Mouse (Mus musculus) heart, postnatal 0 days (tissue): ENCODE data around the gene Sdc4. TPM values are rescaled to one million over a fixed set of nuclear protein-coding genes. Genes with fewer than 3 reads are reported as not detected.
A peak's percentile ranks its signal among the peaks of the same experiment; 100 is the strongest.

Source experiments
- ATAC-seq: fragments of 200-750 bp; cut with Nextera tagmentation; 2 replicates; pipeline ENCODE4 v1.8.0; 2017; ENCODE audit warnings: low read depth, moderate number of reproducible peaks, moderate library complexity; ENCODE audit not compliant: insufficient read depth
- DNase-seq: peaks from one replicate; pipeline ENCODE4 v3.0.0-alpha.2; 2016; ENCODE audit warnings: low spot score
- H3K27ac ChIP-seq: fragments of 300-500 bp; sonication (generic); 2 replicates; pipeline ENCODE4 v1.5.1; 2014; ENCODE audit warnings: low read depth, mild to moderate bottlenecking
- H3K27me3 ChIP-seq: fragments of 300-500 bp; sonication (generic); 2 replicates; pipeline ENCODE4 v1.6.1; 2014; ENCODE audit warnings: low read length, mixed read lengths; ENCODE audit not compliant: control insufficient read depth, insufficient read depth
- H3K36me3 ChIP-seq: fragments of 300-500 bp; sonication (generic); replicated peaks from 2 replicates; pipeline ENCODE4 v1.6.1; 2014; ENCODE audit warnings: low read length, mixed read lengths; ENCODE audit not compliant: control insufficient read depth, insufficient read depth
- H3K4me1 ChIP-seq: fragments of 300-500 bp; sonication (generic); 2 replicates; pipeline ENCODE4 v1.6.1; 2014; ENCODE audit warnings: antibody characterized with exemption; ENCODE audit not compliant: control insufficient read depth, insufficient read depth
- H3K4me2 ChIP-seq: fragments of 300-500 bp; sonication (generic); 2 replicates; pipeline ENCODE4 v1.6.1; 2014; ENCODE audit warnings: low read depth, mild to moderate bottlenecking, low read length, moderate library complexity
- H3K4me3 ChIP-seq: fragments of 300-500 bp; sonication (generic); 2 replicates; pipeline ENCODE4 v1.5.1; 2014; ENCODE audit warnings: low read depth, low read length
- H3K9ac ChIP-seq: fragments of 300-500 bp; sonication (generic); replicated peaks from 2 replicates; pipeline ENCODE4 v1.6.1; 2014; ENCODE audit warnings: low read depth, low read length, mixed read lengths
- H3K9me3 ChIP-seq: fragments of 300-500 bp; sonication (generic); replicated peaks from 2 replicates; pipeline ENCODE4 v1.6.1; 2016; ENCODE audit warnings: low read length; ENCODE audit not compliant: control insufficient read depth
- CTCF ChIP-seq: IDR thresholded peaks from 2 replicates; pipeline ENCODE4 v1.5.1; 2016; ENCODE audit warnings: antibody characterized with exemption, control low read depth, low read depth
- EP300 ChIP-seq: IDR thresholded peaks from 2 replicates; pipeline ENCODE4 v1.6.1; 2016; ENCODE audit warnings: antibody characterized with exemption, low read depth
- WGBS: fragments of 180-500 bp; shearing (Covaris S2); extraction: QIAGEN DNeasy Blood & Tissue Kit; methylation state at CpG from one replicate; pipeline ENCODE4 v1.1.7; 2014; 5-methylcytosine and 5-hydroxymethylcytosine counted together
- polyA plus RNA-seq: library from polyadenylated mRNA; unstranded; fragments of >200 nt; fragmentation: Nextera tagmentation; extraction: Ambion mirVana; gene quantifications from 2 replicates; pipeline ENCODE4 v1.2.1, GENCODE M21; 2015
- total RNA-seq: library from RNA; depleted of rRNA; stranded (reverse); fragments of >200 nt; gene quantifications from 2 replicates; pipeline ENCODE4 v1.2.3, GENCODE M21; 2014; ENCODE audit warnings: low replicate concordance

Gene Sdc4
- total and polyA plus RNA-seq, 2 experiments from 2014 or later, result 30.7 to 46.5 TPM

- H3K27me3 ChIP-seq, result no peaks in the 10 kb centered on the region
- peaks cover 39% of the 10 kb centered on the region for H3K4me1 ChIP-seq
- H3K36me3 ChIP-seq, result no peaks in the 10 kb centered on the region
- H3K4me2 ChIP-seq, result 0 out of 2 replicates have a peak overlapping the region, but pooled peaks have one; percentile 10
- H3K9me3 ChIP-seq, result no peaks in the 10 kb centered on the region
- peak overlapping the region; percentile 65 for H3K27ac ChIP-seq
- WGBS, result 15% methylated on average over 10 of the region's 10 CpGs
- TF ChIP-seq CTCF, result no peak
- TF ChIP-seq EP300, result no peak
- no peak overlapping the region for H3K9ac ChIP-seq
- peak; percentile 72 for DNase-seq
- ATAC-seq, result peak; percentile 39; the same call in 1 of the 2 replicates
- no peak overlapping the region for H3K4me3 ChIP-seq
Observed at GRCm38 (mm10) chr2:164454846-164455245, 11.2 kb upstream of the Sdc4 start.

GRCm38 (mm10) chr2:164453887-164454500, 10.3 kb upstream of the Sdc4 start:
- no peak overlapping the region for H3K4me2 ChIP-seq
- peaks cover 43% of the 10 kb centered on the region for H3K4me1 ChIP-seq
- H3K9ac ChIP-seq, result no peak overlapping the region
- H3K27me3 ChIP-seq, result 0 out of 2 replicates have a peak, but pooled peaks cover 4% of the 10 kb centered on the region
- no peak for TF ChIP-seq EP300
- TF ChIP-seq CTCF, result no peak
- no peaks in the 10 kb centered on the region for H3K36me3 ChIP-seq
- H3K4me3 ChIP-seq, result no peak overlapping the region
- 60% methylated on average over 7 of the region's 7 CpGs for WGBS
- no peak for ATAC-seq
- DNase-seq, result no peak
- H3K27ac ChIP-seq, result no peak overlapping the region
- no peaks in the 10 kb centered on the region for H3K9me3 ChIP-seq

- DNase-seq (peak; percentile 81), ATAC-seq (peak; percentile 79)
- Histone ChIP-seq H3K9me3 (no peaks in the 10 kb centered on the region), H3K27me3 (peaks cover 5% of the 10 kb centered on the region; the same call in 1 of the 2 replicates), H3K4me1 (peaks cover 43% of the 10 kb centered on the region), H3K27ac (peak overlapping the region; percentile 74), H3K4me3 (no peak overlapping the region), H3K36me3 (no peaks in the 10 kb centered on the region), H3K9ac (no peak overlapping the region), H3K4me2 (peak overlapping the region; percentile 0; the same call in 1 of the 2 replicates)
- 26% methylated on average over 14 of the region's 14 CpGs for WGBS
- no peak for TF ChIP-seq EP300
- no peak for TF ChIP-seq CTCF
Observed at GRCm38 (mm10) chr2:164453047-164453757, 9.5 kb upstream of the Sdc4 start.

- H3K27ac ChIP-seq, result peak overlapping the region; percentile 74
- 22% methylated on average over 13 of the region's 13 CpGs for WGBS
- no peaks in the 10 kb centered on the region for H3K36me3 ChIP-seq
- no peaks in the 10 kb centered on the region for H3K9me3 ChIP-seq
- H3K4me2 ChIP-seq, result 0 out of 2 replicates have a peak overlapping the region, but pooled peaks have one; percentile 0
- H3K4me3 ChIP-seq, result no peak overlapping the region
- peaks cover 15% of the 10 kb centered on the region for H3K27me3 ChIP-seq
- H3K9ac ChIP-seq, result no peak overlapping the region
- TF ChIP-seq EP300 (peak; percentile 86), CTCF (no peak)
- DNase-seq, result no peak
- peaks cover 43% of the 10 kb centered on the region for H3K4me1 ChIP-seq
- ATAC-seq, result peak; percentile 64
Observed at GRCm38 (mm10) chr2:164452000-164452676, 8.5 kb upstream of the Sdc4 start.

- no peaks in the 10 kb centered on the region for H3K36me3 ChIP-seq
- H3K9ac ChIP-seq, result no peak overlapping the region
- H3K27ac ChIP-seq, result no peak overlapping the region
- no peak overlapping the region for H3K4me2 ChIP-seq
- WGBS, result 48% methylated on average over 14 of the region's 14 CpGs
- H3K4me1 ChIP-seq, result peaks cover 18% of the 10 kb centered on the region
- no peaks in the 10 kb centered on the region for H3K9me3 ChIP-seq
- no peak for TF ChIP-seq EP300
- no peak for TF ChIP-seq CTCF
- H3K4me3 ChIP-seq, result no peak overlapping the region
- no peak for DNase-seq
- H3K27me3 ChIP-seq, result peaks cover 28% of the 10 kb centered on the region
- no peak for ATAC-seq
Observed at GRCm38 (mm10) chr2:164449341-164450042, 5.8 kb upstream of the Sdc4 start.
